Mouse (Mus musculus) heart, embryonic 15.5 days (tissue): Measurements from ENCODE around the gene Pid1. TPM values are rescaled to one million over a fixed set of nuclear protein-coding genes. Genes with fewer than 3 reads are reported as not detected.
"Not testable (repeated sequence)": the region's sequence is repeated elsewhere in the genome, so short reads cannot be mapped to it uniquely, and the experiment has no call there.

ENCODE experiments used
- ATAC-seq: fragments of 200-750 bp; cut with Nextera tagmentation; replicated peaks from 2 replicates; pipeline ENCODE4 v1.8.0; 2017; ENCODE audit warnings: low read depth, moderate TSS enrichment; ENCODE audit not compliant: insufficient number of reproducible peaks, insufficient read depth, low FRiP score
- H3K27ac ChIP-seq: fragments of 300-500 bp; sonication (generic); 2 replicates; pipeline ENCODE4 v1.5.1; 2015; ENCODE audit warnings: mild to moderate bottlenecking, inconsistent platforms
- H3K27me3 ChIP-seq: fragments of 300-500 bp; sonication (generic); 2 replicates; pipeline ENCODE4 v1.6.1; 2015; ENCODE audit warnings: inconsistent platforms
- H3K36me3 ChIP-seq: fragments of 300-500 bp; sonication (generic); 2 replicates; pipeline ENCODE4 v1.6.1; 2015; ENCODE audit warnings: mild to moderate bottlenecking, inconsistent platforms
- H3K4me1 ChIP-seq: fragments of 300-500 bp; sonication (generic); replicated peaks from 2 replicates; pipeline ENCODE4 v1.6.1; 2015; ENCODE audit warnings: inconsistent platforms
- H3K4me2 ChIP-seq: fragments of 300-500 bp; sonication (generic); 2 replicates; pipeline ENCODE4 v1.6.1; 2015; ENCODE audit warnings: inconsistent platforms, mild to moderate bottlenecking, moderate library complexity
- H3K4me3 ChIP-seq: fragments of 300-500 bp; sonication (generic); 2 replicates; pipeline ENCODE4 v1.5.1; 2015; ENCODE audit warnings: mild to moderate bottlenecking, inconsistent platforms
- H3K9ac ChIP-seq: fragments of 300-500 bp; sonication (generic); 2 replicates; pipeline ENCODE4 v1.6.1; 2015; ENCODE audit warnings: mild to moderate bottlenecking, inconsistent platforms
- H3K9me3 ChIP-seq: fragments of 300-500 bp; sonication (generic); replicated peaks from 2 replicates; pipeline ENCODE4 v1.6.1; 2016; ENCODE audit warnings: inconsistent platforms
- WGBS: fragments of 180-500 bp; shearing (Covaris S2); methylation state at CpG from one replicate; pipeline ENCODE4 v1.1.7; 2015; ENCODE audit warnings: mixed read lengths; 5-methylcytosine and 5-hydroxymethylcytosine counted together
- polyA plus RNA-seq: library from polyadenylated mRNA; unstranded; fragments of >200 nt; fragmentation: Nextera tagmentation; extraction: Ambion mirVana; gene quantifications from 2 replicates; pipeline ENCODE4 v1.2.1, GENCODE M21; 2015

Gene Pid1
- polyA plus RNA-seq, 1 experiment from 2014 or later, result 9.9 TPM

GRCm38 (mm10) chr1:84357216-84357615 lies 6.8 kb downstream of the Pid1 start:
- Histone ChIP-seq H3K36me3 (no peaks in the 10 kb centered on the region), H3K4me1 (no peaks in the 10 kb centered on the region), H3K4me3 (no peak overlapping the region), H3K9me3 (no peaks in the 10 kb centered on the region), H3K27ac (no peak overlapping the region), H3K27me3 (no peaks in the 10 kb centered on the region), H3K9ac (no peak overlapping the region), H3K4me2 (no peak overlapping the region)
- WGBS, result 80% methylated on average over 5 of the region's 5 CpGs
- no peak for ATAC-seq

- Histone ChIP-seq H3K4me3 (no peak overlapping the region), H3K9me3 (no peaks in the 10 kb centered on the region), H3K27me3 (no peaks in the 10 kb centered on the region), H3K4me2 (no peak overlapping the region), H3K4me1 (no peaks in the 10 kb centered on the region), H3K36me3 (no peaks in the 10 kb centered on the region), H3K27ac (no peak overlapping the region), H3K9ac (no peak overlapping the region)
- ATAC-seq, result no peak
- 89% methylated on average over 2 of the region's 2 CpGs for WGBS
These were observed 13.7 kb downstream of the Pid1 start for GRCm38 (mm10) chr1:84350262-84350661.

DNA sequence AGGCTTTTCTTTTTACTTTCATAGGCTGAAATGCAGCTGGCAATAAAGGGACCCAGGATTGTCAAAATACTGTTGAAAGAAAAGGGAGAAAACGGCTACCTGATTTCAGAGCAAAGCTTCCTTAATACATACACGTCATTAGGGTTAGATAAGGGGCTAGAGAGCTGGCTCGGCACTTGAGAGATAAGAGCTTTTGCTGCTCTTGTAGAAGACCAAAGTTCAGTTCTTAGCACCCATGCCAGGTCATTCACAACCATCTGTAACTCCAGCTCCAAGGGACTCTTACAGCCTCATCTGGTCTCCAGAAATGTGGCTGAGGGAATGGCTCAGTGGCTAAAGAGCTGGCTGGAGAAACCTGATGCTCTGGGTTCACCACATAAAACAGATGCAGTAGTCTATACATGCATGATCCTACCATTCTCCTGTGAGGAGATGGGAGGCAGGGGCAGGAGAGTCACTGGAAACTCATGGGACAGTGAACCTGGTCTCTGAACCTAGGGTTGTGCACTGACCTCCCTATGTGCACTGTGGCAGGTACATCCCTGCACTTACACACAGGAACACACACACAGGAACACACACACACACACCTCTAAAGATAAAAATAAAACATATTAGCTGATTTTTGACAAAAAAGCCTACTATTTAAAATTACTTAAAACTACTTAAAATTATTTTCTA lies 16.0 kb downstream of the Pid1 start:
- Histone ChIP-seq H3K27ac (no peak overlapping the region), H3K36me3 (no peaks in the 10 kb centered on the region), H3K9ac (no peak overlapping the region), H3K27me3 (no peaks in the 10 kb centered on the region), H3K9me3 (no peaks in the 10 kb centered on the region), H3K4me1 (no peaks in the 10 kb centered on the region), H3K4me2 (no peak overlapping the region), H3K4me3 (no peak overlapping the region)
- WGBS, result 23% methylated on average over 3 of the region's 3 CpGs
- ATAC-seq, result no peak

DNA sequence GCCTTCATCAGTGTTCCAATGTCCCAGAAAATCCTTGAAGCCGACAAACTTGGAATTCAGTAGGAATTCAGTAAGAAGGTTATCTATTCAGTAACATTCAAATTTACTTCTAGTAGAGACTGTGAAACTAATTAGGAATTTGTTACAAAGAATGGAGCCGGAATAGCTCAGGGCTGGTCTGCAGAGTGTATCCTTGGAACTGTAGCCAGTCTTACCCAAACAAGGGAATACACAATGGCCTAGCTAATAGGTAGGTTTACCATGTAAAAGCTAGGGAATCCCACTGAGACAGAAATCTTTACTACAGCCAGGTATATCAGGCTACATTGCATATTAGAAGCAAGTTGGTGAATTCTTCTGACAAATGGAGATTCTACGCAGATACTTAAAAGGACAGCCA lies 31.2 kb downstream of the Pid1 start:
- not testable (repeated sequence) for H3K27me3 ChIP-seq, H3K4me2 ChIP-seq, H3K4me1 ChIP-seq, H3K9me3 ChIP-seq, H3K27ac ChIP-seq, H3K4me3 ChIP-seq, H3K36me3 ChIP-seq, ATAC-seq, H3K9ac ChIP-seq
- WGBS, result 56% methylated on average over 3 of the region's 3 CpGs

DNA sequence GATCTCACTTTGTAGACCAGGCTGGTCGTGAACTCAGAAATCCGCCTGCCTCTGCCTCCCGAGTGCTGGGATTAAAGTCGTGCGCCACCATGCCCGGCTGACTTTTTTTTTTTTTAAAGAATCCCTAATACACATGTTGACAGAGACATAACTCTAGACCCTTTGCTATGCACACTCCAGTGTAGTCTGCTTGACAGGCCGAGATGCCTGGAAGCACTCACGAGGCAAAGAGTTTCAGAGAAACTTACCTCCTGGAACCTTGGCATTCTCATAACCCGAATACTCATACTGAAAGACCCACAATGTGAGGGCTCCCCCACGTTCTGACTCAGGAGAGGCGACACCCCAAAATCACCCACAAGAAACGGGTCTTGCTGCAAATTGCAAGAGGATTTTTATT lies 32.1 kb downstream of the Pid1 start:
- H3K4me3 ChIP-seq, H3K36me3 ChIP-seq, H3K27ac ChIP-seq, H3K4me2 ChIP-seq, H3K9ac ChIP-seq, H3K9me3 ChIP-seq, ATAC-seq, H3K4me1 ChIP-seq, H3K27me3 ChIP-seq: not testable (repeated sequence)
- 79% methylated on average over 12 of the region's 12 CpGs for WGBS

DNA sequence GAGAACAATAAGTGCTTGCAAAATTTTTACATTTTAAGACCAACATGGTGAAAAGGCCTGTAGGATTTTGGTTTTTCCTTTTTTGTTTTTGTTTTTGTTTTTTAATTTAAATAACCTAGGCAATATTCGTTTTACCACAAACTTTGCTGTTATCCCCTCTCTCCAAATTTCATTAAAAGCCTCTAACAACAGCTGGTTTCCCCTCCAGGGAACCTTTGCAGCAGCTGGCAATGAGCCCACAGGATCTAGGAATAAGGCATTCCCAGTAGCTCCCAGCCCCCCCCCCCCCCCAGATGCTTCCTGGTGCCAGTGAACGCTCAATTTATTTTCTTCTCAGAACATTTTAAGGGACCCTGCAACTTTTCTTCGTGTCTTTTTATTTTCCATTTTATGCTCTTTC lies 38.7 kb downstream of the Pid1 start:
- H3K9me3 ChIP-seq, result no peaks in the 10 kb centered on the region
- H3K36me3 ChIP-seq, result no peaks in the 10 kb centered on the region
- 40% methylated on average over 3 of the region's 3 CpGs for WGBS
- no peak overlapping the region for H3K4me2 ChIP-seq
- no peak for ATAC-seq
- no peaks in the 10 kb centered on the region for H3K27me3 ChIP-seq
- no peaks in the 10 kb centered on the region for H3K4me1 ChIP-seq
- no peak overlapping the region for H3K9ac ChIP-seq
- no peak overlapping the region for H3K4me3 ChIP-seq
- no peak overlapping the region for H3K27ac ChIP-seq

GRCm38 (mm10) chr1:84321327-84321726 lies 42.7 kb downstream of the Pid1 start:
- Histone ChIP-seq H3K4me2 (no peak overlapping the region), H3K36me3 (no peaks in the 10 kb centered on the region), H3K27ac (no peak overlapping the region), H3K27me3 (no peaks in the 10 kb centered on the region), H3K4me3 (no peak overlapping the region), H3K9me3 (no peaks in the 10 kb centered on the region), H3K4me1 (no peaks in the 10 kb centered on the region), H3K9ac (no peak overlapping the region)
- 50% methylated on average over 4 of the region's 4 CpGs for WGBS
- ATAC-seq, result no peak

- Histone ChIP-seq H3K4me2 (no peak overlapping the region), H3K4me3 (no peak overlapping the region), H3K27me3 (no peaks in the 10 kb centered on the region), H3K9me3 (no peaks in the 10 kb centered on the region), H3K4me1 (no peaks in the 10 kb centered on the region), H3K9ac (no peak overlapping the region), H3K27ac (no peak overlapping the region), H3K36me3 (no peaks in the 10 kb centered on the region)
- no peak for ATAC-seq
- WGBS, result 74% methylated on average over 1 of the region's 1 CpGs
These were observed 45.4 kb downstream of the Pid1 start for GRCm38 (mm10) chr1:84318569-84318968.

GRCm38 (mm10) chr1:84317827-84318226 lies 46.2 kb downstream of the Pid1 start:
- H3K4me3 ChIP-seq, result no peak overlapping the region
- H3K27ac ChIP-seq, result no peak overlapping the region
- no peak overlapping the region for H3K9ac ChIP-seq
- no peak overlapping the region for H3K4me2 ChIP-seq
- H3K4me1 ChIP-seq, result no peaks in the 10 kb centered on the region
- whole genome bisulfite sequencing, result 86% methylated on average over 1 of the region's 1 CpGs
- H3K36me3 ChIP-seq, result no peaks in the 10 kb centered on the region
- no peaks in the 10 kb centered on the region for H3K27me3 ChIP-seq
- H3K9me3 ChIP-seq, result no peaks in the 10 kb centered on the region
- ATAC-seq, result no peak

DNA sequence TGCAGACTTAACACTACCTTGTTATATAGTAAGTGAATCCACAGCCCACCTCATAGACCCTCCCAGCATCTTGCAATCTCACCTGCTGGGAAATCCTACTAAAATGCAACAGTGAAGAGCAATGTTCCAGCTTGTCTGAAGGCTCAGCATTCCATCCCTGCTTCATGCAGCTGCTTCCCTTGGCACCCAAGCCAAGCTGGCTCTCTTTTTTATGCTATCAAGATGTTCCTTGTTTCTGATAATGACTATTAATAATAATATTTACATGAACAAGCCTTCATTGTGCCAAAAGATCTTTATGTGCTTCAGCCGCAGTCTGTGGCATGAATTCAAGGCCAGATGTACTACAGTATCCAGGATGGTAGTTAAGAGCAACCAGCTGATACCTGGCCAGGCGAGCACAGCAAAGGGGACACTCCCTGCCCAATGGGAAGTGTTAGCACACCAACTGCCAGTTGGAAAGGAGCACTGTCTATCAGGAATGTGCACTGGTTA lies 54.0 kb downstream of the Pid1 start:
- Histone ChIP-seq H3K27me3 (no peaks in the 10 kb centered on the region), H3K9ac (no peak overlapping the region), H3K4me1 (no peaks in the 10 kb centered on the region), H3K4me3 (no peak overlapping the region), H3K4me2 (no peak overlapping the region), H3K9me3 (no peaks in the 10 kb centered on the region), H3K36me3 (no peaks in the 10 kb centered on the region), H3K27ac (no peak overlapping the region)
- no peak for ATAC-seq
- WGBS, result 66% methylated on average over 2 of the region's 2 CpGs

- no peak for ATAC-seq
- Histone ChIP-seq H3K4me2 (no peak overlapping the region), H3K27me3 (no peaks in the 10 kb centered on the region), H3K9me3 (no peaks in the 10 kb centered on the region), H3K4me3 (no peak overlapping the region), H3K27ac (no peak overlapping the region), H3K9ac (no peak overlapping the region), H3K4me1 (no peaks in the 10 kb centered on the region), H3K36me3 (no peaks in the 10 kb centered on the region)
- WGBS, result 59% methylated on average over 16 of the region's 16 CpGs
These were observed 58.1 kb downstream of the Pid1 start for GRCm38 (mm10) chr1:84305713-84306421.

DNA sequence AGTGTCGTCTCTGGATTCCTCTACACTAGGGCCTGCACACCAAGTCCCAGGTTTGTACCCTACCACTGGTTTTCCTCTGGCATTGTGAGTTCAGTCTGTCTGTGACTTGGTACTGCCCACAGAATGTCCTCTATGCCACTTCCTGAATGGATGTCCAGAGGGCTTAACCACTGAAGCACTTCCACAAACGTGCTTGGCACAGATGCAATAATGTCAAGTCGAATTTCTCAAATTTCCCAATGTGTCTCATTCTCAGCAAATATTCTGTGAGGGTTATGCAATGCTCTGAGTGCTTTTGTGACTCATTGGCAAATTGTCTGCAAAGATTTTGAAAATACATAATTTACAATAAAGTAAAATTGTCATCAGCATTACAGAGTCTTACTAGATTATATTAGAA lies 61.2 kb downstream of the Pid1 start:
- 58% methylated on average over 3 of the region's 3 CpGs for WGBS
- H3K9me3 ChIP-seq, result no peaks in the 10 kb centered on the region
- H3K27ac ChIP-seq, result no peak overlapping the region
- H3K4me2 ChIP-seq, result no peak overlapping the region
- no peaks in the 10 kb centered on the region for H3K36me3 ChIP-seq
- no peak overlapping the region for H3K4me3 ChIP-seq
- H3K9ac ChIP-seq, result no peak overlapping the region
- no peak for ATAC-seq
- no peaks in the 10 kb centered on the region for H3K27me3 ChIP-seq
- H3K4me1 ChIP-seq, result no peaks in the 10 kb centered on the region
